Mouse (Mus musculus) heart, postnatal 0 days (tissue): Measurements from ENCODE around the gene Krt6b. TPM values are rescaled to one million over a fixed set of nuclear protein-coding genes. Genes with fewer than 3 reads are reported as not detected.

Source experiments
- ATAC-seq: fragments of 200-750 bp; cut with Nextera tagmentation; 2 replicates; pipeline ENCODE4 v1.8.0; 2017; ENCODE audit warnings: low read depth, moderate number of reproducible peaks, moderate library complexity; ENCODE audit not compliant: insufficient read depth
- DNase-seq: peaks from one replicate; pipeline ENCODE4 v3.0.0-alpha.2; 2016; ENCODE audit warnings: low spot score
- H3K27ac ChIP-seq: fragments of 300-500 bp; sonication (generic); 2 replicates; pipeline ENCODE4 v1.5.1; 2014; ENCODE audit warnings: low read depth, mild to moderate bottlenecking
- H3K27me3 ChIP-seq: fragments of 300-500 bp; sonication (generic); 2 replicates; pipeline ENCODE4 v1.6.1; 2014; ENCODE audit warnings: low read length, mixed read lengths; ENCODE audit not compliant: control insufficient read depth, insufficient read depth
- H3K36me3 ChIP-seq: fragments of 300-500 bp; sonication (generic); replicated peaks from 2 replicates; pipeline ENCODE4 v1.6.1; 2014; ENCODE audit warnings: low read length, mixed read lengths; ENCODE audit not compliant: control insufficient read depth, insufficient read depth
- H3K4me1 ChIP-seq: fragments of 300-500 bp; sonication (generic); 2 replicates; pipeline ENCODE4 v1.6.1; 2014; ENCODE audit warnings: antibody characterized with exemption; ENCODE audit not compliant: control insufficient read depth, insufficient read depth
- H3K4me2 ChIP-seq: fragments of 300-500 bp; sonication (generic); 2 replicates; pipeline ENCODE4 v1.6.1; 2014; ENCODE audit warnings: low read depth, mild to moderate bottlenecking, low read length, moderate library complexity
- H3K4me3 ChIP-seq: fragments of 300-500 bp; sonication (generic); 2 replicates; pipeline ENCODE4 v1.5.1; 2014; ENCODE audit warnings: low read depth, low read length
- H3K9ac ChIP-seq: fragments of 300-500 bp; sonication (generic); replicated peaks from 2 replicates; pipeline ENCODE4 v1.6.1; 2014; ENCODE audit warnings: low read depth, low read length, mixed read lengths
- H3K9me3 ChIP-seq: fragments of 300-500 bp; sonication (generic); replicated peaks from 2 replicates; pipeline ENCODE4 v1.6.1; 2016; ENCODE audit warnings: low read length; ENCODE audit not compliant: control insufficient read depth
- CTCF ChIP-seq: IDR thresholded peaks from 2 replicates; pipeline ENCODE4 v1.5.1; 2016; ENCODE audit warnings: antibody characterized with exemption, control low read depth, low read depth
- EP300 ChIP-seq: IDR thresholded peaks from 2 replicates; pipeline ENCODE4 v1.6.1; 2016; ENCODE audit warnings: antibody characterized with exemption, low read depth
- WGBS: fragments of 180-500 bp; shearing (Covaris S2); extraction: QIAGEN DNeasy Blood & Tissue Kit; methylation state at CpG from one replicate; pipeline ENCODE4 v1.1.7; 2014; 5-methylcytosine and 5-hydroxymethylcytosine counted together
- microRNA-seq: library from miRNA; unstranded; fragments of <30 nt; microRNA quantifications from one replicate; pipeline ENCODE4, GENCODE M21; 2016
- polyA plus RNA-seq: library from polyadenylated mRNA; unstranded; fragments of >200 nt; fragmentation: Nextera tagmentation; extraction: Ambion mirVana; gene quantifications from 2 replicates; pipeline ENCODE4 v1.2.1, GENCODE M21; 2015
- total RNA-seq: library from RNA; depleted of rRNA; stranded (reverse); fragments of >200 nt; gene quantifications from 2 replicates; pipeline ENCODE4 v1.2.3, GENCODE M21; 2014; ENCODE audit warnings: low replicate concordance; rRNA removed

The Krt6b gene
- total and polyA plus RNA-seq, 2 experiments from 2014 or later = 0.07 TPM; not detected in 1

- H3K36me3 ChIP-seq = no peaks in the 10 kb centered on the region
- H3K27ac ChIP-seq = no peak overlapping the region
- DNase-seq (no peak), ATAC-seq (no peak)
- WGBS = 83% methylated on average over 5 of the region's 5 CpGs
- no peaks in the 10 kb centered on the region for H3K27me3 ChIP-seq
- H3K4me1 ChIP-seq = no peaks in the 10 kb centered on the region
- 0 out of 2 replicates have a peak, but pooled peaks cover 5% of the 10 kb centered on the region for H3K9me3 ChIP-seq
- TF ChIP-seq CTCF (no peak), EP300 (no peak)
- no peak overlapping the region for H3K4me3 ChIP-seq
- H3K9ac ChIP-seq = no peak overlapping the region
- no peak overlapping the region for H3K4me2 ChIP-seq
Measured at GRCm38 (mm10) chr15:101652736-101653265, 27.3 kb downstream of the Krt6b start.

GRCm38 (mm10) chr15:101647280-101647679 lies 32.8 kb downstream of the Krt6b start, which contains the start of gene Gm5478:
Gene Gm5478 (minus strand): TSS chr15:101647380.
- no peaks in the 10 kb centered on the region for H3K27me3 ChIP-seq
- no peaks in the 10 kb centered on the region for H3K36me3 ChIP-seq
- no peak within 1 kb of the TSS for H3K9ac ChIP-seq
- ATAC-seq = no peak
- no peak within 1 kb of the TSS for H3K4me3 ChIP-seq
- H3K9me3 ChIP-seq = no peaks in the 10 kb centered on the region
- TF ChIP-seq EP300 (no peak), CTCF (no peak)
- H3K27ac ChIP-seq = no peak within 1 kb of the TSS
- no peak within 1 kb of the TSS for H3K4me2 ChIP-seq
- 57% methylated on average over 3 of the region's 3 CpGs for WGBS
- no peak for DNase-seq
- no peaks in the 10 kb centered on the region for H3K4me1 ChIP-seq

GRCm38 (mm10) chr15:101627884-101628283 lies 52.2 kb downstream of the Krt6b start, which contains the start of gene Gm5414:
Gene Gm5414 (minus strand): TSS chr15:101628188.
- H3K36me3 ChIP-seq = no peaks in the 10 kb centered on the region
- no peaks in the 10 kb centered on the region for H3K9me3 ChIP-seq
- no peaks in the 10 kb centered on the region for H3K27me3 ChIP-seq
- DNase-seq (no peak), ATAC-seq (no peak)
- 44% methylated on average over 2 of the region's 2 CpGs for WGBS
- H3K4me3 ChIP-seq = no peak within 1 kb of the TSS
- TF ChIP-seq EP300 (no peak), CTCF (no peak)
- no peak within 1 kb of the TSS for H3K4me2 ChIP-seq
- H3K9ac ChIP-seq = no peak within 1 kb of the TSS
- no peaks in the 10 kb centered on the region for H3K4me1 ChIP-seq
- H3K27ac ChIP-seq = no peak within 1 kb of the TSS

Small RNA genes within 50 kb of the gene (microRNA-seq; reads per million reads assigned to microRNA genes)
- not detected for gene Gm44323
- gene Gm44342 = not detected
- gene Gm44383 = not detected
- gene Gm44479 = not detected

Other genes starting within 250 kb of the Krt6b start
- gene Krt87, start 241.5 kb downstream of the Krt6b start, total RNA-seq = not detected in 2 replicates
- not detected in 2 replicates for gene Krt87, start 241.5 kb downstream of the Krt6b start, polyA plus RNA-seq
- gene Krt88, start 232.5 kb downstream of the Krt6b start, total RNA-seq = not detected in 2 replicates
- not detected in 2 replicates for gene Krt88, start 232.5 kb downstream of the Krt6b start, polyA plus RNA-seq
- not detected in 2 replicates for gene Krt81, start 216.5 kb downstream of the Krt6b start, total RNA-seq
- not detected in 2 replicates for gene Krt81, start 216.5 kb downstream of the Krt6b start, polyA plus RNA-seq
- not detected in 2 replicates for gene Krt86, start 206.8 kb downstream of the Krt6b start, total RNA-seq
- gene Krt86, start 206.8 kb downstream of the Krt6b start, polyA plus RNA-seq = not detected in 2 replicates
- not detected in 2 replicates for gene Krt83, start 188.8 kb downstream of the Krt6b start, total RNA-seq
- not detected in 2 replicates for gene Krt83, start 188.8 kb downstream of the Krt6b start, polyA plus RNA-seq
- gene Gm49425, start 163.0 kb downstream of the Krt6b start, total RNA-seq = not detected in 2 replicates
- not detected in 2 replicates for gene Gm49425, start 163.0 kb downstream of the Krt6b start, polyA plus RNA-seq
- gene Krt84, start 147.5 kb downstream of the Krt6b start, total RNA-seq = not detected in 2 replicates
- gene Krt84, start 147.5 kb downstream of the Krt6b start, polyA plus RNA-seq = not detected in 2 replicates
- gene Krt82, start 129.6 kb downstream of the Krt6b start, total RNA-seq = not detected in 2 replicates
- gene Krt82, start 129.6 kb downstream of the Krt6b start, polyA plus RNA-seq = not detected in 2 replicates
- gene Krt90, start 117.3 kb downstream of the Krt6b start, total RNA-seq = 0.08 TPM in 1 of 2 replicates, not detected in the other
- gene Krt90, start 117.3 kb downstream of the Krt6b start, polyA plus RNA-seq = 0.04 and 0.14 TPM in 2 replicates
- gene Krt75, start 106.4 kb downstream of the Krt6b start, total RNA-seq = not detected in 2 replicates
- gene Krt75, start 106.4 kb downstream of the Krt6b start, polyA plus RNA-seq = not detected in 2 replicates
- gene Gm5414, start 52.1 kb downstream of the Krt6b start, total RNA-seq = not detected in 2 replicates
- gene Gm5414, start 52.1 kb downstream of the Krt6b start, polyA plus RNA-seq = not detected in 2 replicates
- gene Gm5478, start 32.9 kb downstream of the Krt6b start, total RNA-seq = not detected in 2 replicates
- gene Gm5478, start 32.9 kb downstream of the Krt6b start, polyA plus RNA-seq = not detected in 2 replicates
- 2.8 TPM in 1 of 2 replicates, not detected in the other for gene Krt6a, start 14.0 kb upstream of the Krt6b start, total RNA-seq
- gene Krt6a, start 14.0 kb upstream of the Krt6b start, polyA plus RNA-seq = not detected in 2 replicates
- gene Krt5, start 32.6 kb upstream of the Krt6b start, total RNA-seq = 7.4 TPM in 1 of 2 replicates, not detected in the other
- gene Krt5, start 32.6 kb upstream of the Krt6b start, polyA plus RNA-seq = 0.05 TPM in 1 of 2 replicates, not detected in the other
- not detected in 2 replicates for gene Krt71, start 62.8 kb upstream of the Krt6b start, total RNA-seq
- gene Krt71, start 62.8 kb upstream of the Krt6b start, polyA plus RNA-seq = not detected in 2 replicates
- gene Krt72, start 106.2 kb upstream of the Krt6b start, total RNA-seq = not detected in 2 replicates
- not detected in 2 replicates for gene Krt72, start 106.2 kb upstream of the Krt6b start, polyA plus RNA-seq
- gene Krt73, start 122.1 kb upstream of the Krt6b start, total RNA-seq = not detected in 2 replicates
- gene Krt73, start 122.1 kb upstream of the Krt6b start, polyA plus RNA-seq = not detected in 2 replicates
- not detected in 2 replicates for gene Krt2, start 137.9 kb upstream of the Krt6b start, total RNA-seq
- not detected in 2 replicates for gene Krt2, start 137.9 kb upstream of the Krt6b start, polyA plus RNA-seq
- not detected in 2 replicates for gene Krt1, start 170.5 kb upstream of the Krt6b start, total RNA-seq
- gene Krt1, start 170.5 kb upstream of the Krt6b start, polyA plus RNA-seq = 0.31 TPM in 1 of 2 replicates, not detected in the other
- gene Krt77, start 189.4 kb upstream of the Krt6b start, total RNA-seq = not detected in 2 replicates
- not detected in 2 replicates for gene Krt77, start 189.4 kb upstream of the Krt6b start, polyA plus RNA-seq
- not detected in 2 replicates for gene Krt76, start 212.6 kb upstream of the Krt6b start, total RNA-seq
- not detected in 2 replicates for gene Krt76, start 212.6 kb upstream of the Krt6b start, polyA plus RNA-seq
- gene Krt4, start 244.4 kb upstream of the Krt6b start, total RNA-seq = 5.4 TPM in 1 of 2 replicates, not detected in the other
- gene Krt4, start 244.4 kb upstream of the Krt6b start, polyA plus RNA-seq = 0.12 TPM in 1 of 2 replicates, not detected in the other